Mouse (Mus musculus) cerebellum, adult 2 months (tissue): ENCODE results near the gene Cdx2. TPM values are rescaled to one million over a fixed set of nuclear protein-coding genes. Genes with fewer than 3 reads are reported as not detected.

Experiments
- DNase-seq, 2 experiments: peaks; one replicate each; pipeline ENCODE4 v3.0.0; 2021
- H3K27ac ChIP-seq: fragments of 200-500 bp; 2 replicates; pipeline ENCODE4 v1.5.1; 2012; ENCODE audit warnings: low read length, control low read depth, inconsistent platforms; ENCODE audit not compliant: insufficient read depth
- H3K27me3 ChIP-seq: fragments of 200-500 bp; 2 replicates; pipeline ENCODE4 v1.6.1; 2012; ENCODE audit warnings: inconsistent platforms, mild to moderate bottlenecking, low read length, moderate library complexity; ENCODE audit not compliant: control insufficient read depth, insufficient read depth
- H3K4me1 ChIP-seq: fragments of 200-500 bp; 2 replicates; pipeline ENCODE4 v1.6.1; 2011; ENCODE audit warnings: low read length; ENCODE audit not compliant: control insufficient read depth, insufficient read depth
- H3K4me3 ChIP-seq: fragments of 200-500 bp; replicated peaks from 2 replicates; pipeline ENCODE3; 2011; ENCODE audit warnings: mild to moderate bottlenecking, low read depth, low read length, control low read depth; ENCODE audit not compliant: insufficient read depth
- CTCF ChIP-seq: fragments of 200-500 bp; IDR thresholded peaks from 2 replicates; pipeline ENCODE4 v1.5.1; 2011; ENCODE audit warnings: low read depth, mild to moderate bottlenecking, control low read depth, low read length, moderate library complexity, borderline replicate concordance; ENCODE audit not compliant: insufficient read depth
- POLR2A ChIP-seq: fragments of 200-500 bp; IDR thresholded peaks from 2 replicates; pipeline ENCODE4 v1.6.1; 2011; ENCODE audit warnings: low read length, control low read depth, borderline replicate concordance; ENCODE audit not compliant: insufficient read depth
- WGBS: fragments of 180-500 bp; shearing (Covaris S2); methylation state at CpG from one replicate; pipeline ENCODE4 v1.1.7; 2018; 5-methylcytosine and 5-hydroxymethylcytosine counted together
- polyA plus RNA-seq: library from polyadenylated mRNA; depleted of rRNA; stranded (reverse); fragments of >200 nt; gene quantifications from 2 replicates; pipeline ENCODE4 v1.2.3, GENCODE M21; 2012; rRNA removed

Gene Cdx2
- polyA plus RNA-seq, 1 experiment, result not detected

DNA sequence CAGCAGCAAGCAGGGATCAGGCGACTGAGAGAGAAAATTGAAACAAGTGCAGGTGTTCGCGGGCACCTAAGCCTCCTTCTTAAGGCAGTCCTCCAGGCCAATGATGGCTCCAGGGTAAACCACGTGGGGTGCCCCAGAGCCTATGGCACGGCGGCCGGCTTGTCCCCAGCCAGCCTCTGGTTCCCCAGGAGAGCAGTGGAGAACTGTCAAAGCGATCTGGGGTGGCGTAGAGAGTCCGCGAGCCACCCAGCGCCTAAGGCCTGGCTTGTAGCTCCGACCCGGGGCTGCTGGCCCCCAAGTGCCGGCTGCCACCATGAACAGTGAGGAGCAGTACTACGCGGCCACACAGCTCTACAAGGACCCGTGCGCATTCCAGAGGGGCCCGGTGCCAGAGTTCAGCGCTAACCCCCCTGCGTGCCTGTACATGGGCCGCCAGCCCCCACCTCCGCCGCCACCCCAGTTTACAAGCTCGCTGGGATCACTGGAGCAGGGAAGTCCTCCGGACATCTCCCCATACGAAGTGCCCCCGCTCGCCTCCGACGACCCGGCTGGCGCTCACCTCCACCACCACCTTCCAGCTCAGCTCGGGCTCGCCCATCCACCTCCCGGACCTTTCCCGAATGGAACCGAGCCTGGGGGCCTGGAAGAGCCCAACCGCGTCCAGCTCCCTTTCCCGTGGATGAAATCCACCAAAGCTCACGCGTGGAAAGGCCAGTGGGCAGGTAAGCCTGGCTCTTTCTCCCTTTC, 37.0 kb downstream of the Cdx2 start, which contains the start of gene Pdx1:
Gene Pdx1, plus strand, starts transcription at position 34 of the 747 bp plus-strand sequence.
- DNase-seq, result no peak
- Histone ChIP-seq H3K4me3 (no peak within 1 kb of the TSS), H3K27ac (no peak within 1 kb of the TSS), H3K4me1 (no peaks in the 10 kb centered on the region), H3K27me3 (peaks cover 11% of the 10 kb centered on the region)
- under 1% methylated on average over 44 of the region's 44 CpGs for WGBS
- TF ChIP-seq CTCF (no peak), POLR2A (no peak)

DNA sequence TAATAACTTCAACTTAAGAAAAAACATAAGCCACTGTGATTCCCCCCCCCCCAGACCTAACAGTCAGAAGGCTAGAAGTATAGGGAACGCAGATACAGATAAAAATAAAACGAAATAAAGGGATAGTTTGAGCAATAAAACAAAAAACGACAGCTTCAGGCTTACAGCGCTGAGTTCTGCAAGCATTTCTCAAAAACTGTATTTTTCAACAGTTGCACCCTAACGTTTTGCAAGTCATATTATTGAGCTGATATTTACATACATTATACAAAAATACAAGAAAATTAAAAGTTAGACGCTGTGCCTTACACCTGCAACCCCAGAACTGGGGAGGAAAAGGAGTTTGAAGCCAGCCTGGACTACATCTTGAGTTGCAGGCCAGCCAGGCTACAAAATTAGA, 37.7 kb downstream of the Cdx2 start:
- TF ChIP-seq CTCF (no peak), POLR2A (no peak)
- 4% methylated on average over 6 of the region's 6 CpGs for WGBS
- Histone ChIP-seq H3K27ac (no peak overlapping the region), H3K4me3 (no peak overlapping the region), H3K4me1 (no peaks in the 10 kb centered on the region), H3K27me3 (peaks cover 10% of the 10 kb centered on the region)
- DNase-seq, result no peak

DNA sequence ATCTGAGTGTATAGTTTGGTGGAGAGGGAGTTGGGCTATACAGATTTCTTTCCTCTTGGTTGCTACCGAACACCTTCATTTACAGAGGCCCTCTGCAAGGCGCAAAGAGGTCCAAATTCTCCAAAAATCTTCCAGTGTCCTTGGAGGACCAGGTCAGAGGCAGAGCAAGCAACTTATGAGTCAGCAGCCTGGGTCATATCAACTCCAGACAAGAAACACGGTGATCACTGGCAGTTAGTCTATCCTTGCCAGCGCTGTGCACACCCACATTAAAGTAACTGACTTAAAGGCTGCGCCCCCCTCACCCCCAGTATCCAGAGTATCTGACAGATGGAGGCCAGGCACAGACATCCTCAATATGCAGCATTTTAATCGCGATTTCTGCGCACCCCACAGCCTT, 38.3 kb downstream of the Cdx2 start:
- TF ChIP-seq CTCF, result no peak
- TF ChIP-seq POLR2A, result no peak
- H3K27me3 ChIP-seq, result peaks cover 10% of the 10 kb centered on the region
- 3% methylated on average over 8 of the region's 8 CpGs for WGBS
- no peak for DNase-seq
- H3K4me3 ChIP-seq, result no peak overlapping the region
- H3K4me1 ChIP-seq, result no peaks in the 10 kb centered on the region
- H3K27ac ChIP-seq, result no peak overlapping the region

DNA sequence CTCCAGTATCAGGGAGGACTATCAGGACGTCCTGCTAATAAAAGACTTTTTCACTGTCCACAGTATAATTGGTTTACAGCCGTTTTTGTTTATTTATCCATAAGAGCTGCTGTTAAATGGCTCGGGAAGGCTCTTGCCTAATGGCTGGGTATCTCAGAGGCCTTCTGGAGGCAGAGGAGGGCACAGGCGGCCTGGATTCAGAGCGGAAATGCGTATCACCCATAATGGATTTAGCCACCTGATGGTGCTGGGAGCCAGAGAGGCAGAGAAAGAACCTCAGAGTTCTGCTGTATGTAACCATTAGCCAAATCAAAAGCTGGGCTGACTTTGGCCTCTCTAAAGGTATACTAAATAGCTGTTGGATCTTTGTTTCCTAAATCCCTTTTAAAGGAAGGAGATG, 39.6 kb downstream of the Cdx2 start:
- 19% methylated on average over 6 of the region's 6 CpGs for whole genome bisulfite sequencing
- Histone ChIP-seq H3K27me3 (peaks cover 10% of the 10 kb centered on the region), H3K4me3 (no peak overlapping the region), H3K4me1 (no peaks in the 10 kb centered on the region), H3K27ac (no peak overlapping the region)
- TF ChIP-seq CTCF, result no peak
- TF ChIP-seq POLR2A, result no peak
- no peak for DNase-seq

DNA sequence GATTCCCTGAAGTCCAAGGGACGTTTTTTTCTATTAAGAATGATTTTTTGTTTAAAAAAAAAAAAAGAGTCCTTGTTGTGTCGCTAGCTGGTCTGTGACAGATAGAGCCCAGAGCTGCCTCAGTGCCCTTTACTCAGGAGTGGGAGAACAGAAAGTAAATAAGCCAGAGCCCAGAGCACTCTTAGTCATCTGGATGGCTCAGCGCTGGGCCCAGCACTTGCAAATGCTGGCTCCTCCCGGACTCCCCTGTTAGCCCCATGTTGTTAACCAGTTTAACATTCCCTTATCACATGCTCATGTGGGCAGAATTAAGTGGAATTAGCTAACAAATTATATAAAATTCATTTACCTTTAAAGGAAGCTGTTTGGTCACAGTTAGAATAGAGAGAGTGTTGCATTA, 43.1 kb downstream of the Cdx2 start:
- H3K27me3 ChIP-seq, result peaks cover 1% of the 10 kb centered on the region; the same call in 1 of the 2 replicates
- no peak overlapping the region for H3K27ac ChIP-seq
- 63% methylated on average over 4 of the region's 4 CpGs for WGBS
- H3K4me3 ChIP-seq, result no peak overlapping the region
- DNase-seq, result no peak
- no peaks in the 10 kb centered on the region for H3K4me1 ChIP-seq
- TF ChIP-seq POLR2A (no peak), CTCF (no peak)

DNA sequence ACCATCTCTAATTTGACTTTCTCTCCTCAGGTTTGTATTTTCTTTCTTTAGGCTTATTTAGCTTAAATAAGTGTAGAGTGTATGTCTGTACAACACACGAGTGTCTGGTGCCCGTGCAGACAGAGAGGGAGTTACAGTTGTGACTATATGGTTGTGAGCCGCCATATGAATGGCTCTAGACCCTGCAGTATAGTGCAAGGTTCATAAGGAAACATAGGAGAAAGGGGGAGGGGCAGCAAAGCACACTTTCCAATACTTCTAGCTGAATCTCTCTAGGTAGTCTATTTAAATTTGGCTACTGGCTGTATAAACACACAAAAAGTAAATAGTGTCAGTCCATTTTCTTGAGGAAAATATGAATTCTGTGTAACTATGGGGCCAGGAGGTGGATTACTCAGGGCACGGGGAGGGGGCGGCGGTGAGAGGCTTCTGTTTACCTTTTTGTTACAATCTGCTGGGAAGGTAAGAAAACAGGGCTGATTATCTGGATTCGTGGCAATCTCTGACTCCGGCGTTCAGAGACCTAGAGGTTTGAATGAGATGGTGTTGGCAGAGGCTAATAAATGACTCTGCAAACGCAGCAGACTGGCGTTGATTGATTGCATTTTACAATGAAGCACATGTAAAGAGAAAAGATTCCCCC, 45.0 kb downstream of the Cdx2 start:
- WGBS, result 70% methylated on average over 11 of the region's 11 CpGs
- TF ChIP-seq POLR2A, result no peak
- no peak for TF ChIP-seq CTCF
- no peak overlapping the region for H3K27ac ChIP-seq
- H3K4me1 ChIP-seq, result no peaks in the 10 kb centered on the region
- no peak overlapping the region for H3K4me3 ChIP-seq
- DNase-seq, result no peak
- H3K27me3 ChIP-seq, result no peaks in the 10 kb centered on the region; the same call in 1 of the 2 replicates

DNA sequence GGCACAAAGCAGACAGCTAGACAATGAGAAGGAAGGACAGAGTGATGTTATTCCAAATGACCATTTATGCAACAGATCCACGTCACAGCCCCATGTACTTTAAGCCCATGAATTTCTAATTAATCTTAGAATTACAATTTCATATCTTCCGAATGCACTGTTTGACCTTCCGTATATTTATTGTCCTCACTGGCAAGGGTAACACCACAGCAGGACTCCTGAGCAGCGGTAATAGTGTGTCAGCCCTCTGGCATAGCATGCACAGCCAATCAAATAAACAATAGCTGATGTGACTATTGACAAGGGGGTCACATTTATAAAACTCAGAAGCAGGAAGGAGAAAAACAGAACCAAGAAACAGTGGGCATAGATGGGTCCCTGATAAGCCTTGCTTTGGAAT, 46.3 kb downstream of the Cdx2 start:
- Histone ChIP-seq H3K27ac (no peak overlapping the region), H3K4me3 (no peak overlapping the region), H3K4me1 (no peaks in the 10 kb centered on the region), H3K27me3 (no peaks in the 10 kb centered on the region; the same call in 1 of the 2 replicates)
- no peak for TF ChIP-seq POLR2A
- no peak for TF ChIP-seq CTCF
- 47% methylated on average over 4 of the region's 4 CpGs for WGBS
- no peak for DNase-seq

DNA sequence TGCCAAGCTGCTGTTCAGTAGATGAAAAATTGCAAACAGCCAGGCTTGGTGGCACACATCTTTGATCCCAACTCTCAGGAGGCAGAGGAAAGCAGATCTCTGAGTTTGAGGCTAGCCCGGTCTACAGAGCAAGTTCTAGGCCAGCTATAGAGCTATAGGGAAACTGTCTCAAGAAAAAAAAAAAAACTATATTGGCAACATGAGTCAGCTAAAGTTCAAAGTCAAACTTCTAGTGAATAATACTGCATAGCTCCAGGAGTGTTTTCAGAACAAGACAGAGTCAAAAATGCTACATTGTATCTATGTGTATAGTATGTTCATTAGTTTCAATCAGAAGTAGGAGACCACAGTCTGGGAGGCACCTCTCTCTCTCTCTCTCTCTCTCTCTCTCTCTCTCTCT, 46.9 kb downstream of the Cdx2 start:
- no peaks in the 10 kb centered on the region; the same call in 1 of the 2 replicates for H3K27me3 ChIP-seq
- DNase-seq, result no peak
- H3K27ac ChIP-seq, result no peak overlapping the region
- WGBS, result 95% methylated on average over 1 of the region's 1 CpGs
- no peaks in the 10 kb centered on the region for H3K4me1 ChIP-seq
- no peak overlapping the region for H3K4me3 ChIP-seq
- no peak for TF ChIP-seq CTCF
- no peak for TF ChIP-seq POLR2A

Other genes starting within 250 kb of the Cdx2 start
- 15.9 and 16.8 TPM in 2 replicates for gene Lnx2, start 230.7 kb downstream of the Cdx2 start, polyA plus RNA-seq
- 85.0 and 89.2 TPM in 2 replicates for gene Polr1d, start 230.2 kb downstream of the Cdx2 start, polyA plus RNA-seq
- 0.48 and 0.51 TPM in 2 replicates for gene Gsx1, start 118.6 kb downstream of the Cdx2 start, polyA plus RNA-seq
- gene Pdx1, start 37.3 kb downstream of the Cdx2 start, polyA plus RNA-seq, result not detected in 2 replicates
- gene Urad, start 15.2 kb upstream of the Cdx2 start, polyA plus RNA-seq, result not detected in 2 replicates
- gene Flt3, start 93.2 kb upstream of the Cdx2 start, polyA plus RNA-seq, result 24.8 and 25.3 TPM in 2 replicates
- 97.4 and 105 TPM in 2 replicates for gene Pan3, start 122.9 kb upstream of the Cdx2 start, polyA plus RNA-seq